ENCODE assay signal across 35 mouse cellular contexts in genomic region chr4:49102769-49103193, GRCm38 (mm10). TPM values are rescaled to one million over a fixed set of nuclear protein-coding genes. Genes with fewer than 3 reads are reported as not detected.
DNase-seq lines count a peak whose midpoint lies in the region; ATAC-seq and TF ChIP-seq lines count a peak whose summit lies in the region.
"Had no signal": no experiment of that assay in that cellular context is flagged by ENCODE, and none has a peak within 500 bp of the region (broad histone marks: within the 10 kb centered on the region; RNA-seq: fewer than 3 reads in every experiment).

No protein-coding gene starts in this region.

- no peak overlapping the region for H3K27ac ChIP-seq in forebrain, embryonic 12.5 days
- no peak overlapping the region for H3K27ac ChIP-seq in forebrain, postnatal 0 days (ENCODE audit: low read depth, low read length)
- no peak overlapping the region; the same call in 1 of the 2 replicates for H3K27ac ChIP-seq in midbrain, embryonic 11.5 days (ENCODE audit: low read depth, low read length)
- no peak overlapping the region for H3K27ac ChIP-seq in midbrain, postnatal 0 days (ENCODE audit: low read depth, low read length)
- peak overlapping the region; percentile 73 for H3K27ac ChIP-seq in neural tube, embryonic 13.5 days (replicated peaks)
- H3K27ac ChIP-seq: embryonic facial prominence, embryonic 10.5 days; embryonic facial prominence, embryonic 15.5 days; hindbrain, embryonic 15.5 days; intestine, embryonic 15.5 days; layer of hippocampus, adult 2 months; limb, embryonic 10.5 days; limb, embryonic 15.5 days; liver, embryonic 13.5 days; stomach, postnatal 0 days had no signal

- H3K4me1 ChIP-seq in forebrain, embryonic 12.5 days = peaks cover 9% of the 10 kb centered on the region; the same call in 1 of the 2 replicates
- H3K4me1 ChIP-seq in forebrain, postnatal 0 days (ENCODE audit: insufficient read depth) = no peaks in the 10 kb centered on the region
- H3K4me1 ChIP-seq in midbrain, embryonic 11.5 days (ENCODE audit: control insufficient read depth, insufficient read depth, low read length) = peaks cover 2% of the 10 kb centered on the region; the same call in 1 of the 2 replicates
- H3K4me1 ChIP-seq in midbrain, postnatal 0 days (ENCODE audit: insufficient read depth, low read length) = no peaks in the 10 kb centered on the region
- H3K4me1 ChIP-seq in neural tube, embryonic 13.5 days (replicated peaks) = peaks cover 53% of the 10 kb centered on the region
- H3K4me1 ChIP-seq: embryonic facial prominence, embryonic 10.5 days; embryonic facial prominence, embryonic 15.5 days; intestine, embryonic 15.5 days; limb, embryonic 15.5 days; liver, embryonic 13.5 days; megakaryocyte, embryonic 14.5 days had no signal

- no peaks in the 10 kb centered on the region for H3K27me3 ChIP-seq in forebrain, embryonic 12.5 days
- no peaks in the 10 kb centered on the region for H3K27me3 ChIP-seq in forebrain, postnatal 0 days (ENCODE audit: insufficient read depth, low read length)
- no peaks in the 10 kb centered on the region for H3K27me3 ChIP-seq in midbrain, embryonic 11.5 days (ENCODE audit: control insufficient read depth, insufficient read depth, low read length)
- H3K27me3 ChIP-seq in midbrain, postnatal 0 days (ENCODE audit: insufficient read depth, low read length) = no peaks in the 10 kb centered on the region
- no peaks in the 10 kb centered on the region for H3K27me3 ChIP-seq in neural tube, embryonic 13.5 days
- H3K27me3 ChIP-seq: embryonic facial prominence, embryonic 15.5 days; hindbrain, embryonic 15.5 days; intestine, embryonic 15.5 days; limb, embryonic 15.5 days; liver, embryonic 13.5 days; megakaryocyte, embryonic 14.5 days; Patski had no signal

- WGBS in forebrain, embryonic 12.5 days = 73% methylated on average over 4 of the region's 4 CpGs
- WGBS in forebrain, postnatal 0 days = 74% methylated on average over 4 of the region's 4 CpGs
- 66% methylated on average over 4 of the region's 4 CpGs for WGBS in midbrain, embryonic 11.5 days
- 56% methylated on average over 4 of the region's 4 CpGs for WGBS in midbrain, postnatal 0 days
- 43% methylated on average over 4 of the region's 4 CpGs for WGBS in neural tube, embryonic 13.5 days

- peaks cover 2% of the 10 kb centered on the region; the same call in 1 of the 2 replicates for H3K36me3 ChIP-seq in forebrain, embryonic 12.5 days (replicated peaks)
- no peaks in the 10 kb centered on the region for H3K36me3 ChIP-seq in forebrain, postnatal 0 days (ENCODE audit: insufficient read depth)
- no peaks in the 10 kb centered on the region for H3K36me3 ChIP-seq in midbrain, embryonic 11.5 days (ENCODE audit: control insufficient read depth, insufficient read depth, low read length)
- no peaks in the 10 kb centered on the region for H3K36me3 ChIP-seq in midbrain, postnatal 0 days (ENCODE audit: insufficient read depth, low read length)
- H3K36me3 ChIP-seq in neural tube, embryonic 13.5 days = no peaks in the 10 kb centered on the region
- H3K36me3 ChIP-seq: embryonic facial prominence, embryonic 10.5 days; embryonic facial prominence, embryonic 15.5 days; hindbrain, embryonic 15.5 days; intestine, embryonic 15.5 days; limb, embryonic 10.5 days; limb, embryonic 15.5 days; liver, embryonic 13.5 days had no signal

- no peak overlapping the region for H3K4me2 ChIP-seq in forebrain, embryonic 12.5 days
- no peak overlapping the region for H3K4me2 ChIP-seq in forebrain, postnatal 0 days (ENCODE audit: low read depth)
- H3K4me2 ChIP-seq in midbrain, embryonic 11.5 days = no peak overlapping the region
- no peak overlapping the region for H3K4me2 ChIP-seq in midbrain, postnatal 0 days (ENCODE audit: low read depth, low read length, poor library complexity, severe bottlenecking)
- no peak overlapping the region for H3K4me2 ChIP-seq in neural tube, embryonic 13.5 days
- H3K4me2 ChIP-seq: embryonic facial prominence, embryonic 15.5 days; hindbrain, embryonic 15.5 days; intestine, embryonic 15.5 days; limb, embryonic 15.5 days; liver, embryonic 13.5 days had no signal

- no peak overlapping the region for H3K9ac ChIP-seq in forebrain, embryonic 12.5 days
- no peak overlapping the region for H3K9ac ChIP-seq in forebrain, postnatal 0 days
- no peak overlapping the region for H3K9ac ChIP-seq in midbrain, embryonic 11.5 days (ENCODE audit: low read length)
- no peak overlapping the region for H3K9ac ChIP-seq in midbrain, postnatal 0 days (replicated peaks; ENCODE audit: low read length, poor library complexity, severe bottlenecking)
- H3K9ac ChIP-seq in neural tube, embryonic 13.5 days = no peak overlapping the region
- H3K9ac ChIP-seq: embryonic facial prominence, embryonic 15.5 days; hindbrain, embryonic 15.5 days; intestine, embryonic 15.5 days; limb, embryonic 15.5 days; liver, embryonic 13.5 days had no signal

- no peaks in the 10 kb centered on the region for H3K9me3 ChIP-seq in forebrain, embryonic 12.5 days
- no peaks in the 10 kb centered on the region for H3K9me3 ChIP-seq in forebrain, postnatal 0 days (ENCODE audit: low read length)
- no peaks in the 10 kb centered on the region for H3K9me3 ChIP-seq in midbrain, embryonic 11.5 days (ENCODE audit: control insufficient read depth, low read length)
- H3K9me3 ChIP-seq in midbrain, postnatal 0 days (ENCODE audit: low read length) = no peaks in the 10 kb centered on the region
- H3K9me3 ChIP-seq in neural tube, embryonic 13.5 days = no peaks in the 10 kb centered on the region
- H3K9me3 ChIP-seq: embryonic facial prominence, embryonic 10.5 days; embryonic facial prominence, embryonic 15.5 days; hindbrain, embryonic 15.5 days; intestine, embryonic 15.5 days; limb, embryonic 10.5 days; limb, embryonic 15.5 days; liver, embryonic 13.5 days had no signal

- no peak overlapping the region for H3K4me3 ChIP-seq in forebrain, embryonic 12.5 days (replicated peaks)
- H3K4me3 ChIP-seq in forebrain, postnatal 0 days (ENCODE audit: low read depth, low read length) = no peak overlapping the region
- H3K4me3 ChIP-seq in midbrain, embryonic 11.5 days (ENCODE audit: low read depth, low read length) = no peak overlapping the region
- no peak overlapping the region for H3K4me3 ChIP-seq in midbrain, postnatal 0 days (ENCODE audit: low read depth, low read length)
- H3K4me3 ChIP-seq in neural tube, embryonic 13.5 days = no peak overlapping the region
- H3K4me3 ChIP-seq: embryonic facial prominence, embryonic 10.5 days; embryonic facial prominence, embryonic 15.5 days; hindbrain, embryonic 15.5 days; intestine, embryonic 15.5 days; layer of hippocampus, adult 2 months; limb, embryonic 10.5 days; limb, embryonic 15.5 days; liver, embryonic 13.5 days; megakaryocyte, embryonic 14.5 days; myocyte had no signal

- no peak for TF ChIP-seq CTCF in forebrain, postnatal 0 days (IDR thresholded peaks at IDR 0.05; ENCODE audit: low read depth)
- TF ChIP-seq CTCF in midbrain, postnatal 0 days (IDR thresholded peaks at IDR 0.05) = no peak

- DNase-seq in forebrain, postnatal 0 days = no peak
- no peak for DNase-seq in midbrain, embryonic 11.5 days (ENCODE audit: low spot score, missing footprints)
- no peak for DNase-seq in midbrain, postnatal 0 days (ENCODE audit: low spot score)
- DNase-seq in mesoderm, embryonic 11.5 days (ENCODE audit: low read depth, low spot score) = peak; percentile 19
- no peak for DNase-seq in layer of hippocampus, adult 9-11 months
- no peak for DNase-seq in cerebellum, postnatal 10 days
- DNase-seq: adrenal gland, postnatal 14 days; cerebellum, adult 11-12 months; cerebellum, adult 9-11 months; gastrocnemius, postnatal 10 days; heart, postnatal 14 days; kidney, adult 2 months; kidney, postnatal 36 days; liver, embryonic 13.5 days; lung, adult 18-20 months; lung, postnatal 4 days; right cerebral cortex, postnatal 4 days; thymus, adult 18-20 months; thymus, postnatal 25 days had no signal

- ATAC-seq in forebrain, embryonic 12.5 days (ENCODE audit: low FRiP score) = peak; percentile 5; the same call in 1 of the 2 replicates
- ATAC-seq in forebrain, postnatal 0 days = no peak
- peak; percentile 69 for ATAC-seq in midbrain, embryonic 11.5 days (ENCODE audit: low FRiP score)
- ATAC-seq in midbrain, postnatal 0 days (ENCODE audit: low FRiP score) = no peak
- peak; percentile 28; the same call in 1 of the 2 replicates for ATAC-seq in neural tube, embryonic 13.5 days (ENCODE audit: low read depth)
- ATAC-seq: intestine, embryonic 15.5 days; lung, postnatal 0 days; Patski had no signal

RNA-seq across cellular contexts. Expression of gene Plppr1, which starts 43.7 kb away (rescaled TPM):
- 19.9 and 20.4 TPM in 2 replicates for polyA plus RNA-seq in forebrain, embryonic 12.5 days (2016; fragmentation: Nextera tagmentation; extraction: Ambion mirVana)
- 53.3 and 60.3 TPM in 2 replicates for total RNA-seq in forebrain, postnatal 0 days (2014; rRNA removed)
- 54.6 and 59.8 TPM in 2 replicates for polyA plus RNA-seq in forebrain, postnatal 0 days (2015; fragmentation: Nextera tagmentation; extraction: Ambion mirVana)
- polyA plus RNA-seq in midbrain, embryonic 11.5 days (2014; fragmentation: Nextera tagmentation; extraction: Ambion mirVana) = 11.5 and 12.7 TPM in 2 replicates
- total RNA-seq in midbrain, postnatal 0 days (2014; rRNA removed) = 41.0 and 51.6 TPM in 2 replicates
- 54.6 and 55.1 TPM in 2 replicates for polyA plus RNA-seq in midbrain, postnatal 0 days (2015; fragmentation: Nextera tagmentation; extraction: Ambion mirVana)
- 75.8 and 77.0 TPM in 2 replicates for polyA plus RNA-seq in neural tube, embryonic 13.5 days (2015; fragmentation: Nextera tagmentation; extraction: Ambion mirVana)
- total RNA-seq: common myeloid progenitor, adult 5-6 weeks; MEL had no signal
- polyA plus RNA-seq: myocyte had no signal

Comparison
In these comparisons a context has a peak if more than half of its experiments do, and no peak if none do; other contexts are left out.
1. ATAC-seq: peak in forebrain, embryonic 12.5 days (single experiment), midbrain, embryonic 11.5 days (single experiment) and neural tube, embryonic 13.5 days (single experiment); none in forebrain, postnatal 0 days (single experiment) and midbrain, postnatal 0 days (single experiment).